Comparison of ENCODE assay signal across 9 mouse cellular contexts in the genomic region with DNA sequence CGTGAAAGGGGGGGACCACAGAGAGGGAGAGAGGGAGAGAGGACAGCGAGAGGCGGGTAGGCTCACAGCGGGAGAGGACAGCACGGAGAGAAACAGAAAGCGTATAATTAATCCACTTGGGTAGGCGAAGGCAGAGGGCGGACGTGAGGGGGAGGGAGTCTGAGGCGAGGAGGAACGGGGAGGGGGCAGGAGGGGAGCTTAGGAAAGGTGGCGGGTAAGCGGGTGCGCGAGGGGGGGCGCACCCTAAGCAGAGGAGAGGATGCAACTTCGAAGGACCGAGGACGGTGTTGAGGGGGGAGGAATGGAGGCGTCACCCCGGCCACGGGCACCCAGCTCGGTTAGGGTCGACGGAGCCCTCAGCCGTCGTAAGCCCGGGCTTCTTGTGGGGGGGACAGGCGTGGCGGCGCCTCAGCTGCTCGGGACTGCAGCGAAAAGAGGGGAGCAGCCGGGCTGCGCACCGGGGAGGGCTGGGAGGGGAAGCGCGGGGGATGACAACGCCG. TPM values are rescaled to one million over a fixed set of nuclear protein-coding genes. Genes with fewer than 3 reads are reported as not detected.
A peak's percentile ranks its signal among the peaks of the same experiment; 100 is the strongest.
DNase-seq lines count a peak whose midpoint lies in the region; ATAC-seq lines count a peak whose summit lies in the region.
"Had no signal": no experiment of that assay in that cellular context is flagged by ENCODE, and none has a peak within 500 bp of the region (broad histone marks: within the 10 kb centered on the region; RNA-seq: fewer than 3 reads in every experiment).

No protein-coding gene starts in this region.

- peak overlapping the region; percentile 65 for H3K4me3 ChIP-seq in embryonic facial prominence, embryonic 13.5 days
- peak overlapping the region; percentile 29 for H3K4me3 ChIP-seq in hindbrain, embryonic 15.5 days
- H3K4me3 ChIP-seq in midbrain, embryonic 16.5 days (ENCODE audit: low read depth, low read length): peak overlapping the region; percentile 30

- under 1% methylated on average over 39 of the region's 40 CpGs for whole genome bisulfite sequencing in embryonic facial prominence, embryonic 13.5 days
- 0% methylated on average over 26 of the region's 40 CpGs for WGBS in hindbrain, embryonic 15.5 days
- WGBS in midbrain, embryonic 16.5 days: under 1% methylated on average over 36 of the region's 40 CpGs

- H3K4me1 ChIP-seq in embryonic facial prominence, embryonic 13.5 days: peaks cover 48% of the 10 kb centered on the region
- peaks cover 33% of the 10 kb centered on the region for H3K4me1 ChIP-seq in hindbrain, embryonic 15.5 days (replicated peaks)
- H3K4me1 ChIP-seq in midbrain, embryonic 16.5 days (ENCODE audit: control insufficient read depth, insufficient read depth, low read length): peaks cover 20% of the 10 kb centered on the region

- H3K27ac ChIP-seq in embryonic facial prominence, embryonic 13.5 days: peak overlapping the region; percentile 96
- H3K27ac ChIP-seq in hindbrain, embryonic 15.5 days (replicated peaks): no peak overlapping the region
- H3K27ac ChIP-seq in midbrain, embryonic 16.5 days (ENCODE audit: low read length): no peak overlapping the region

- DNase-seq in kidney, postnatal 4 days: peak; percentile 49 to 62
- no peak for DNase-seq in kidney, adult 9 months
- no peak for DNase-seq in left cerebral cortex, postnatal 14 days (ENCODE audit: low spot score in 2 of 2)
- no peak for DNase-seq in ovary, postnatal 36 days (ENCODE audit: low spot score)
- no peak for DNase-seq in right cerebral cortex, postnatal 4 days

- peak overlapping the region; percentile 69 for H3K4me2 ChIP-seq in embryonic facial prominence, embryonic 13.5 days
- H3K4me2 ChIP-seq in hindbrain, embryonic 15.5 days: peak overlapping the region; percentile 45
- H3K4me2 ChIP-seq in midbrain, embryonic 16.5 days (ENCODE audit: low read length): peak overlapping the region; percentile 49

- H3K9ac ChIP-seq in embryonic facial prominence, embryonic 13.5 days: peak overlapping the region; percentile 93
- no peak overlapping the region for H3K9ac ChIP-seq in hindbrain, embryonic 15.5 days
- no peak overlapping the region for H3K9ac ChIP-seq in midbrain, embryonic 16.5 days (ENCODE audit: low read depth, low read length)

- ATAC-seq in embryonic facial prominence, embryonic 13.5 days (ENCODE audit: insufficient number of reproducible peaks, insufficient read depth, low FRiP score, low TSS enrichment, low read depth): peak; percentile 20; the same call in 1 of the 2 replicates
- ATAC-seq in hindbrain, embryonic 15.5 days (ENCODE audit: low FRiP score, low read depth): peak; percentile 27; the same call in 1 of the 2 replicates
- no peak for ATAC-seq in midbrain, embryonic 16.5 days

- intact Hi-C loops in left cerebral cortex, postnatal 14 days (cut with DNase I): no loop called here

- H3K9me3 ChIP-seq in embryonic facial prominence, embryonic 13.5 days: no peaks in the 10 kb centered on the region
- no peaks in the 10 kb centered on the region for H3K9me3 ChIP-seq in hindbrain, embryonic 15.5 days
- H3K9me3 ChIP-seq in midbrain, embryonic 16.5 days (replicated peaks; ENCODE audit: control insufficient read depth, low read length, poor library complexity, severe bottlenecking): no peaks in the 10 kb centered on the region

- H3K36me3 ChIP-seq in embryonic facial prominence, embryonic 13.5 days: peaks cover 20% of the 10 kb centered on the region
- no peaks in the 10 kb centered on the region for H3K36me3 ChIP-seq in hindbrain, embryonic 15.5 days
- no peaks in the 10 kb centered on the region for H3K36me3 ChIP-seq in midbrain, embryonic 16.5 days (ENCODE audit: control insufficient read depth, insufficient read depth, low read length)

- H3K27me3 ChIP-seq in embryonic facial prominence, embryonic 13.5 days: peaks cover 100% of the 10 kb centered on the region
- H3K27me3 ChIP-seq in hindbrain, embryonic 15.5 days: peaks cover 86% of the 10 kb centered on the region
- peaks cover 78% of the 10 kb centered on the region for H3K27me3 ChIP-seq in midbrain, embryonic 16.5 days (ENCODE audit: control insufficient read depth, insufficient read depth, low read depth, low read length)

RNA-seq across cellular contexts. Expression of a gene that starts 7.9 kb away (rescaled TPM):
- polyA plus RNA-seq in embryonic facial prominence, embryonic 13.5 days (2015; fragmentation: Nextera tagmentation; extraction: Ambion mirVana): 634 and 679 TPM in 2 replicates
- polyA plus RNA-seq in hindbrain, embryonic 15.5 days (2015; fragmentation: Nextera tagmentation; extraction: Ambion mirVana): 142 and 184 TPM in 2 replicates
- polyA plus RNA-seq in midbrain, embryonic 16.5 days (2015; fragmentation: Nextera tagmentation; extraction: Ambion mirVana): 88.2 and 90.7 TPM in 2 replicates
- 100 to 1,000 TPM; 179 to 218 TPM for total RNA-seq in left cerebral cortex, postnatal 14 days (2021)

RNA-seq across cellular contexts. Expression of a gene that starts 11.0 kb away (rescaled TPM):
- polyA plus RNA-seq in embryonic facial prominence, embryonic 13.5 days (2015; fragmentation: Nextera tagmentation; extraction: Ambion mirVana): 0.10 TPM in 1 of 2 replicates, not detected in the other
- polyA plus RNA-seq in hindbrain, embryonic 15.5 days (2015; fragmentation: Nextera tagmentation; extraction: Ambion mirVana): not detected in 2 replicates
- polyA plus RNA-seq in midbrain, embryonic 16.5 days (2015; fragmentation: Nextera tagmentation; extraction: Ambion mirVana): not detected in 2 replicates
- under 1 TPM in 1 of 2 experiments, not detected in 1; 0.11 TPM for total RNA-seq in left cerebral cortex, postnatal 14 days (2021)
- total RNA-seq: adrenal gland, postnatal 36 days had no signal

Comparison
In these comparisons a context has a peak if more than half of its experiments do, and no peak if none do; other contexts are left out.
1. DNase-seq: peak in kidney, postnatal 4 days (2 of 2); none in kidney, adult 9 months (single experiment), left cerebral cortex, postnatal 14 days (0 of 2), ovary, postnatal 36 days (single experiment) and right cerebral cortex, postnatal 4 days (single experiment).
2. Peak in every context shown above with its lines, with median percentiles within 50 percentile points of each other: H3K4me2 ChIP-seq and H3K4me3 ChIP-seq.